19 mouse cellular contexts compared by ENCODE assay signal in genomic region chr12:98615746-98616145, GRCm38 (mm10). TPM values are rescaled to one million over a fixed set of nuclear protein-coding genes. Genes with fewer than 3 reads are reported as not detected.
DNase-seq lines count a peak whose midpoint lies in the region; ATAC-seq and TF ChIP-seq lines count a peak whose summit lies in the region.
"Had no signal": no experiment of that assay in that cellular context is flagged by ENCODE, and none has a peak within 500 bp of the region (broad histone marks: within the 10 kb centered on the region; RNA-seq: fewer than 3 reads in every experiment).

No protein-coding gene starts in this region.

- TF ChIP-seq POLR2A in limb, embryonic 14.5 days (IDR thresholded peaks at IDR 0.05; ENCODE audit: borderline replicate concordance, extremely low read depth, insufficient read depth, insufficient read length): no peak

- peaks cover 9% of the 10 kb centered on the region for H3K4me1 ChIP-seq in hindbrain, embryonic 13.5 days (replicated peaks)
- H3K4me1 ChIP-seq in hindbrain, embryonic 12.5 days: peaks cover 2% of the 10 kb centered on the region; the same call in 1 of the 2 replicates
- H3K4me1 ChIP-seq in limb, embryonic 14.5 days (ENCODE audit: control insufficient read depth, insufficient read depth, low read length): no peaks in the 10 kb centered on the region; the same call in 1 of the 2 replicates
- no peaks in the 10 kb centered on the region for H3K4me1 ChIP-seq in heart, embryonic 11.5 days (ENCODE audit: control insufficient read depth, insufficient read depth, low read length)
- H3K4me1 ChIP-seq: kidney, embryonic 15.5 days; megakaryocyte, embryonic 14.5 days had no signal

- H3K27me3 ChIP-seq in hindbrain, embryonic 13.5 days: no peaks in the 10 kb centered on the region
- H3K27me3 ChIP-seq in hindbrain, embryonic 12.5 days: no peaks in the 10 kb centered on the region
- no peaks in the 10 kb centered on the region for H3K27me3 ChIP-seq in limb, embryonic 14.5 days (ENCODE audit: control insufficient read depth, insufficient read depth, low read length)
- no peaks in the 10 kb centered on the region for H3K27me3 ChIP-seq in heart, embryonic 11.5 days (ENCODE audit: control insufficient read depth, insufficient read depth, low read length)
- H3K27me3 ChIP-seq: kidney, embryonic 15.5 days; megakaryocyte, embryonic 14.5 days had no signal

- H3K27ac ChIP-seq in hindbrain, embryonic 13.5 days: 0 out of 2 replicates have a peak overlapping the region, but pooled peaks have one; percentile 40
- H3K27ac ChIP-seq in hindbrain, embryonic 12.5 days: no peak overlapping the region
- H3K27ac ChIP-seq in limb, embryonic 14.5 days (replicated peaks; ENCODE audit: low read depth, low read length): no peak overlapping the region
- no peak overlapping the region for H3K27ac ChIP-seq in heart, embryonic 11.5 days (ENCODE audit: low read depth, low read length)
- H3K27ac ChIP-seq: kidney, embryonic 15.5 days; liver, embryonic 14.5 days had no signal

- H3K4me3 ChIP-seq in hindbrain, embryonic 13.5 days: no peak overlapping the region
- no peak overlapping the region for H3K4me3 ChIP-seq in hindbrain, embryonic 12.5 days
- H3K4me3 ChIP-seq in limb, embryonic 14.5 days (replicated peaks; ENCODE audit: low read length): no peak overlapping the region
- H3K4me3 ChIP-seq in heart, embryonic 11.5 days (ENCODE audit: low read depth, low read length): no peak overlapping the region
- H3K4me3 ChIP-seq: erythroblast, embryonic 14.5 days; kidney, embryonic 15.5 days; megakaryocyte, embryonic 14.5 days had no signal

- H3K36me3 ChIP-seq in hindbrain, embryonic 13.5 days: no peaks in the 10 kb centered on the region
- no peaks in the 10 kb centered on the region for H3K36me3 ChIP-seq in hindbrain, embryonic 12.5 days
- H3K36me3 ChIP-seq in limb, embryonic 14.5 days (ENCODE audit: control insufficient read depth, insufficient read depth, low read length): no peaks in the 10 kb centered on the region
- H3K36me3 ChIP-seq in heart, embryonic 11.5 days (ENCODE audit: control insufficient read depth, insufficient read depth, low read length): no peaks in the 10 kb centered on the region
- H3K36me3 ChIP-seq: kidney, embryonic 15.5 days had no signal

- H3K9ac ChIP-seq in hindbrain, embryonic 13.5 days: no peak overlapping the region
- no peak overlapping the region for H3K9ac ChIP-seq in hindbrain, embryonic 12.5 days
- no peak overlapping the region for H3K9ac ChIP-seq in limb, embryonic 14.5 days (ENCODE audit: low read depth, low read length, severe bottlenecking)
- H3K9ac ChIP-seq in heart, embryonic 11.5 days (ENCODE audit: low read depth, low read length): no peak overlapping the region
- H3K9ac ChIP-seq: kidney, embryonic 15.5 days; liver, embryonic 14.5 days had no signal

- WGBS in hindbrain, embryonic 13.5 days: 43% methylated on average over 5 of the region's 5 CpGs
- 46% methylated on average over 5 of the region's 5 CpGs for WGBS in hindbrain, embryonic 12.5 days
- 44% methylated on average over 5 of the region's 5 CpGs for WGBS in limb, embryonic 14.5 days
- WGBS in heart, embryonic 11.5 days (ENCODE audit: insufficient replicate concordance): 63% methylated on average over 5 of the region's 5 CpGs

- H3K4me2 ChIP-seq in hindbrain, embryonic 13.5 days: no peak overlapping the region
- H3K4me2 ChIP-seq in hindbrain, embryonic 12.5 days (replicated peaks): no peak overlapping the region
- no peak overlapping the region for H3K4me2 ChIP-seq in limb, embryonic 14.5 days (replicated peaks; ENCODE audit: low read depth, low read length, severe bottlenecking)
- H3K4me2 ChIP-seq in heart, embryonic 11.5 days: no peak overlapping the region
- H3K4me2 ChIP-seq: kidney, embryonic 15.5 days had no signal

- DNase-seq in thymus, postnatal 0 days (ENCODE audit: low spot score): peak; percentile 13
- DNase-seq in thymus, postnatal 36 days: no peak
- DNase-seq in limb, embryonic 14.5 days (ENCODE audit: low spot score): peak; percentile 4
- DNase-seq in heart, adult 8-10 months (ENCODE audit: low spot score): no peak
- no peak for DNase-seq in cerebellum, postnatal 4 days (ENCODE audit: low spot score in 2 of 2)
- DNase-seq: cerebellum, adult 9-11 months; gastrocnemius, postnatal 10 days; heart, postnatal 10 days; right cerebral cortex, postnatal 14 days had no signal

- no peaks in the 10 kb centered on the region for H3K9me3 ChIP-seq in hindbrain, embryonic 13.5 days
- H3K9me3 ChIP-seq in hindbrain, embryonic 12.5 days (replicated peaks): no peaks in the 10 kb centered on the region
- H3K9me3 ChIP-seq in limb, embryonic 14.5 days (ENCODE audit: control insufficient read depth, low read length): no peaks in the 10 kb centered on the region
- no peaks in the 10 kb centered on the region for H3K9me3 ChIP-seq in heart, embryonic 11.5 days (replicated peaks; ENCODE audit: control insufficient read depth, low read length)
- H3K9me3 ChIP-seq: kidney, embryonic 15.5 days had no signal

- ATAC-seq in hindbrain, embryonic 13.5 days (ENCODE audit: low FRiP score): no peak
- ATAC-seq in hindbrain, embryonic 12.5 days (ENCODE audit: low FRiP score): no peak
- ATAC-seq in limb, embryonic 14.5 days (ENCODE audit: low FRiP score, low read depth): peak; percentile 44; the same call in 1 of the 2 replicates
- ATAC-seq in heart, embryonic 11.5 days (replicated peaks; ENCODE audit: insufficient number of reproducible peaks, low FRiP score, low TSS enrichment): no peak
- ATAC-seq: lung, postnatal 0 days had no signal

RNA-seq across cellular contexts. Expression of gene Spata7, which starts 12.2 kb away (rescaled TPM):
- 30.4 and 31.3 TPM in 2 replicates for polyA plus RNA-seq in hindbrain, embryonic 13.5 days (2015; fragmentation: Nextera tagmentation; extraction: Ambion mirVana)
- polyA plus RNA-seq in hindbrain, embryonic 12.5 days (2016; fragmentation: Nextera tagmentation; extraction: Ambion mirVana): 27.1 and 27.4 TPM in 2 replicates
- 4.7 and 5.6 TPM in 2 replicates for polyA plus RNA-seq in thymus, postnatal 0 days (2015; fragmentation: Nextera tagmentation; extraction: Ambion mirVana)
- 7.7 and 8.4 TPM in 2 replicates for polyA plus RNA-seq in limb, embryonic 14.5 days (2012; rRNA removed)
- 12.5 and 15.3 TPM in 2 replicates for polyA plus RNA-seq in limb, embryonic 14.5 days (2014; fragmentation: Nextera tagmentation; extraction: Ambion mirVana)
- 11.8 and 14.6 TPM in 2 replicates for polyA plus RNA-seq in heart, embryonic 11.5 days (2014; fragmentation: Nextera tagmentation; extraction: Ambion mirVana)
- total RNA-seq in heart, adult 8-10 months (2022): 1 to 10 TPM; 3.8 to 7.2 (median 5.0) TPM

RNA-seq across cellular contexts. Expression of gene Kcnk10, which starts 37.6 kb away (rescaled TPM):
- polyA plus RNA-seq in hindbrain, embryonic 13.5 days (2015; fragmentation: Nextera tagmentation; extraction: Ambion mirVana): 39.6 and 43.2 TPM in 2 replicates
- polyA plus RNA-seq in hindbrain, embryonic 12.5 days (2016; fragmentation: Nextera tagmentation; extraction: Ambion mirVana): 32.1 and 35.1 TPM in 2 replicates
- 0.10 and 0.18 TPM in 2 replicates for polyA plus RNA-seq in thymus, postnatal 0 days (2015; fragmentation: Nextera tagmentation; extraction: Ambion mirVana)
- polyA plus RNA-seq in limb, embryonic 14.5 days (2012; rRNA removed): 0.08 and 0.14 TPM in 2 replicates
- 0.11 TPM in 1 of 2 replicates, not detected in the other for polyA plus RNA-seq in limb, embryonic 14.5 days (2014; fragmentation: Nextera tagmentation; extraction: Ambion mirVana)
- 0.25 and 0.44 TPM in 2 replicates for polyA plus RNA-seq in heart, embryonic 11.5 days (2014; fragmentation: Nextera tagmentation; extraction: Ambion mirVana)
- under 1 TPM in 1 of 4 experiments, not detected in 3; 0.20 TPM for total RNA-seq in heart, adult 8-10 months (2022)
- total RNA-seq: MEL had no signal
- polyA plus RNA-seq: erythroblast, embryonic 14.5 days; limb, embryonic 11.5 days; liver, embryonic 14.5 days had no signal

Comparison
In these comparisons a context has a peak if more than half of its experiments do, and no peak if none do; other contexts are left out.
1. DNase-seq: peak in thymus, postnatal 0 days (single experiment) and limb, embryonic 14.5 days (single experiment); none in thymus, postnatal 36 days (0 of 2), heart, adult 8-10 months (single experiment) and cerebellum, postnatal 4 days (0 of 2).
2. RNA of gene Kcnk10, which starts 37.6 kb away (polyA plus RNA-seq): 39.6 to 43.2 TPM in hindbrain, embryonic 13.5 days and 32.1 to 35.1 TPM in hindbrain, embryonic 12.5 days; 0.25 to 0.44 TPM in heart, embryonic 11.5 days, 0.08 to 0.14 TPM in limb, embryonic 14.5 days and 0.10 to 0.18 TPM in thymus, postnatal 0 days; every median in the first group is over 10 times any median in the second.